Mouse (Mus musculus): ENCODE data around the gene Psmd12.

- TF ChIP-seq CTCF (IDR thresholded peaks at IDR 0.05; ENCODE audit: insufficient read depth, low read depth, low read length) (no peak), POLR2A (IDR thresholded peaks at IDR 0.05; ENCODE audit: insufficient read depth, low read depth, low read length) (no peak)
Observed at GRCm38 (mm10) chr11:107462478-107462877, 16.8 kb upstream of the Psmd12 start.

All from olfactory bulb, adult 2 months (tissue).